Mouse (Mus musculus) forebrain, embryonic 14.5 days (tissue): ENCODE data around the gene Cd320. TPM values are rescaled to one million over a fixed set of nuclear protein-coding genes. Genes with fewer than 3 reads are reported as not detected.
"Not testable (repeated sequence)": the region's sequence is repeated elsewhere in the genome, so short reads cannot be mapped to it uniquely, and the experiment has no call there.

Experiments
- ATAC-seq: fragments of 200-750 bp; cut with Nextera tagmentation; 2 replicates; pipeline ENCODE4 v1.8.0; 2017; ENCODE audit warnings: mild to moderate bottlenecking, moderate library complexity
- DNase-seq: peaks from one replicate; pipeline ENCODE4 v3.0.0-alpha.2; 2015; ENCODE audit warnings: low spot score
- H3K27ac ChIP-seq: fragments of 300-500 bp; sonication (generic); 2 replicates; pipeline ENCODE4 v1.5.1; 2014; ENCODE audit warnings: low read depth, mild to moderate bottlenecking, control low read depth, low read length, moderate library complexity
- H3K27me3 ChIP-seq: fragments of 300-500 bp; sonication (generic); replicated peaks from 2 replicates; pipeline ENCODE4 v1.6.1; 2014; ENCODE audit warnings: low read length, control low read depth, mixed read lengths; ENCODE audit not compliant: control insufficient read depth, insufficient read depth
- H3K36me3 ChIP-seq: fragments of 300-500 bp; sonication (generic); 2 replicates; pipeline ENCODE4 v1.6.1; 2014; ENCODE audit warnings: low read length, control low read depth; ENCODE audit not compliant: control insufficient read depth, insufficient read depth
- H3K4me1 ChIP-seq: fragments of 300-500 bp; sonication (generic); 2 replicates; pipeline ENCODE4 v1.6.1; 2014; ENCODE audit warnings: antibody characterized with exemption, low read length, control low read depth; ENCODE audit not compliant: control insufficient read depth, insufficient read depth
- H3K4me2 ChIP-seq: fragments of 300-500 bp; sonication (generic); 2 replicates; pipeline ENCODE4 v1.6.1; 2014; ENCODE audit warnings: mild to moderate bottlenecking, control low read depth, low read length
- H3K4me3 ChIP-seq: fragments of 300-500 bp; sonication (generic); 2 replicates; pipeline ENCODE4 v1.5.1; 2014; ENCODE audit warnings: low read depth, low read length, control low read depth
- H3K9ac ChIP-seq: fragments of 300-500 bp; sonication (generic); 2 replicates; pipeline ENCODE4 v1.6.1; 2014; ENCODE audit warnings: mild to moderate bottlenecking, low read length, control low read depth, moderate library complexity
- H3K9me3 ChIP-seq: fragments of 300-500 bp; sonication (generic); replicated peaks from 2 replicates; pipeline ENCODE4 v1.6.1; 2016; ENCODE audit warnings: low read length, control low read depth, mixed read lengths; ENCODE audit not compliant: control insufficient read depth
- WGBS: fragments of 180-500 bp; shearing (Covaris S2); extraction: QIAGEN DNeasy Blood & Tissue Kit; methylation state at CpG from one replicate; pipeline ENCODE4 v1.1.7; 2014; 5-methylcytosine and 5-hydroxymethylcytosine counted together
- polyA plus RNA-seq: library from polyadenylated mRNA; unstranded; fragments of >200 nt; fragmentation: Nextera tagmentation; extraction: Ambion mirVana; gene quantifications from 2 replicates; pipeline ENCODE4 v1.2.1, GENCODE M21; 2014

Gene Cd320
- polyA plus RNA-seq, 1 experiment from 2014 or later = 86.0 TPM

DNA sequence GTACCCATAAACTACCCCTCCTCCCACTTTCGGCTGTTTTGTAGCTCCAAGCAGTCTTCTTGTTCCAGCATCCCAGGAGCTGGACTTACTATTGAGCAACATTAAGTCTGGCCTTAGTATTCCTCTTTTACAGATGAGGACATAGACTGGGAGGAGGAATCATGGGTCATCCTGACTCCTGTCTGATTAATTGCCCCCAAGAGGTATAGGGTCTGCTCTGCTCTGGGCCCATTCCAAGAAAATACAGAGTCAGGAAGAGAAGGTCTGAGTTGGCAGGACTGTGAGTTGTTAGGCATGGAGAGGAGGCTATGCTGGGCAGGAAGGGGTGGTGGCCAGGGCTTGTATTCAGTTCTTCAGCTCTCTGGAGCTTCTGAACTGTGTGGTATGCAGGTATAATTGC lies 1.3 kb downstream of the Cd320 start:
- Histone ChIP-seq H3K4me2 (peak overlapping the region; percentile 96), H3K9ac (peak overlapping the region; percentile 75; the same call in 1 of the 2 replicates), H3K4me3 (no peak overlapping the region), H3K36me3 (peaks cover 27% of the 10 kb centered on the region), H3K27ac (no peak overlapping the region), H3K9me3 (no peaks in the 10 kb centered on the region), H3K27me3 (no peaks in the 10 kb centered on the region), H3K4me1 (peaks cover 6% of the 10 kb centered on the region)
- ATAC-seq = no peak
- WGBS = 69% methylated on average over 1 of the region's 1 CpGs
- no peak for DNase-seq

DNA sequence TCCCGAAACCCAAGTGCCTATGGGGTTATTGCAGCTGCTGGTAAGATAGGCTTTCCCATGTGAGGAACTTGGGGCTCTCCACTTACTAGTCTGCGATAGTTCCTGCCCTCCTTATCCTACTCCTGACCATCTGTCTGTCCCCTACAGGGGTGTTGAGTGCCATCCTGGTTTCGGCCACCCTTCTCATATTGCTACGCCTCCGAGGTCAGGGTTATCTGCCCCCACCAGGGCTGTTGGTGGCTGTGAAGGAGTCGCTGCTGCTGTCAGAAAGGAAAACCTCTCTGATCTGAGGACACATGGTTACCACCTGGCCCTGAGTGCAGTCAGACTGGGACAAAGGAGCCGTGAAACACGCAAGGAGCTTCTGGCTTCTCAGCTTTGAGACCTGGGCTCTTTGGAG lies 5.2 kb downstream of the Cd320 start:
- peaks cover 20% of the 10 kb centered on the region for H3K36me3 ChIP-seq
- H3K4me1 ChIP-seq = peaks cover 6% of the 10 kb centered on the region
- DNase-seq (no peak), ATAC-seq (no peak)
- no peak overlapping the region for H3K4me2 ChIP-seq
- no peak overlapping the region for H3K4me3 ChIP-seq
- 94% methylated on average over 8 of the region's 8 CpGs for WGBS
- H3K9me3 ChIP-seq = no peaks in the 10 kb centered on the region
- no peak overlapping the region for H3K27ac ChIP-seq
- no peaks in the 10 kb centered on the region for H3K27me3 ChIP-seq
- H3K9ac ChIP-seq = 0 out of 2 replicates have a peak overlapping the region, but pooled peaks have one; percentile 32

DNA sequence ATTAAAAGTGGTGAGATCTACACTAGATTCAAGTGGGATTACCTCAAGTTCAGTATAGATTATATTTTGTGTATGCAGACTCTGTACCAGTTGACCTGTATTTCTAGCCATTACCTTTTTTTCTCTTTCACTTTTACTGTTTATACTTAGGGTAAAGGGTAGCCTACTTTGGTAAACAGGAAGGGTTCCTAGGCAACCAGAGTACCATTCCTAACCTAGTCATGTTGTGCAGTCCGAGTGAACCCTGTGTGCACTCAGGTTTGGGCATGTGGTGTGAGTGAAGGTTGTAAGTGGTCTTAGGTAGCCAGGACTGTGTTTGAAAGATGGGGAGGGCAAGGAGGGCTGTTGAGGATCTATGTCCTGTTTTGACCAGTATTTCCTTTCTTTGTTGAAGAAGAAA lies 8.4 kb downstream of the Cd320 start:
- WGBS = 87% methylated on average over 1 of the region's 1 CpGs

DNA sequence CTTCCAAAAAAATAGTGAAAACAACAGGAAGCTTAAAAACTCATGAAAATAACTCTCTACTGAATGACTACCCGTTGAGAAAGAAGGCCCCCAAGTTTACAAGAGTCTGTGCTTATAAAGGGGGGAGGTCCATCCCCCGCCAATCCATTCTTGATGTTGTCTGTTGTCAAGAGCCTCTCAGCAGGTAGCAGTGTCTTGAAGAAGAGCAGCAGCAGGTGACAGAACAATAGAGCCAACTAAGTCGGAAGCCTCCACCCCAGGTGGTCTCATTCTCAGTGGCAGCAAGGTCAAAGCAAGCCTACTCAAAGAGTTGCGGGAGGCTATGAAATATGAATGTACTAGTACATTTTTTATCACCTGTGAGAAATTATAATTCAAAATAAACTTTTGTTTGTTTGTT lies 14.9 kb downstream of the Cd320 start:
- H3K9me3 ChIP-seq = no peaks in the 10 kb centered on the region
- no peak overlapping the region for H3K27ac ChIP-seq
- H3K9ac ChIP-seq = no peak overlapping the region
- H3K4me1 ChIP-seq = no peaks in the 10 kb centered on the region
- no peak overlapping the region for H3K4me3 ChIP-seq
- H3K36me3 ChIP-seq = no peaks in the 10 kb centered on the region
- H3K4me2 ChIP-seq = no peak overlapping the region
- 77% methylated on average over 4 of the region's 4 CpGs for WGBS
- DNase-seq = no peak
- ATAC-seq = no peak
- H3K27me3 ChIP-seq = no peaks in the 10 kb centered on the region

More for the DNA sequence above, 8.4 kb downstream of the Cd320 start:
- no peak overlapping the region for H3K9ac ChIP-seq
- H3K36me3 ChIP-seq = peaks cover 20% of the 10 kb centered on the region
- DNase-seq (no peak), ATAC-seq (no peak)
- no peak overlapping the region for H3K27ac ChIP-seq
- no peak overlapping the region for H3K4me3 ChIP-seq
- no peaks in the 10 kb centered on the region for H3K9me3 ChIP-seq
- no peaks in the 10 kb centered on the region for H3K4me1 ChIP-seq
- H3K27me3 ChIP-seq = no peaks in the 10 kb centered on the region
- no peak overlapping the region for H3K4me2 ChIP-seq

DNA sequence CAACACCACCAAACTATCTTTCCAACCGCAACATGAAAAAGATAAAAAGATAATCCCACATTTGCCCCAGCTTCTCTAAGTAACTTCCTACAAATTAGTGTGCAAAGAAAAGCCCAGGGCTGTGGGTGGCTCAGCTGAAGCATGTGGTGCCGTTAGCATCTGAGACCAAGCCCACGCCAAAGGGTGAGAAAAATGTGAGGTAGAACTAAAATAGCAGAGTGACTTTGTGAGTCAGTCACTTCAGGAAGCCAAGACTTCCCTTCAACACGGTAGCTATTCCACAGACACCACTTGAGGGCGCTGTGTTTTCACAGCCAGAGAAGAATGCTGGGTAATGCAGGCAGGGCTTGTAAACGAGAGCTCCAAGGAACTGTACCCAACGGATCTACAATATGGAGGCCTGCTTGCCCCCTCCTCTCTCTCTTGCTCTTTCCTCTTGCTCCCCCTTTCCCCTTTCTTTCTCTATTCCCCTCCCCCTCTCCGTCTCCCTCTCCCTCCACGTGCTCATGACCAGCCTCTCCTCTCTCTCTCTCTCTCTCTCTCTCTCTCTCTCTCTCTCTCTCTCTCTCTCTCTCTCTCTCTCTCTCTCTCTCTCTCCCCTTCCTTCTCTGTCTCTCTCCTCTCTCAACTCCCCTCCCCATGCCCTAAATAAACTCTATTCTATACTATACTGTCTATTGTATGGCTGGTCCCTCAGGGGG lies 22.6 kb downstream of the Cd320 start:
- no peak for ATAC-seq
- Histone ChIP-seq H3K27me3 (no peaks in the 10 kb centered on the region), H3K4me3 (no peak overlapping the region), H3K9ac (no peak overlapping the region), H3K4me2 (no peak overlapping the region), H3K27ac (no peak overlapping the region), H3K36me3 (no peaks in the 10 kb centered on the region), H3K4me1 (no peaks in the 10 kb centered on the region), H3K9me3 (no peaks in the 10 kb centered on the region)
- no peak for DNase-seq
- WGBS = 44% methylated on average over 9 of the region's 9 CpGs

DNA sequence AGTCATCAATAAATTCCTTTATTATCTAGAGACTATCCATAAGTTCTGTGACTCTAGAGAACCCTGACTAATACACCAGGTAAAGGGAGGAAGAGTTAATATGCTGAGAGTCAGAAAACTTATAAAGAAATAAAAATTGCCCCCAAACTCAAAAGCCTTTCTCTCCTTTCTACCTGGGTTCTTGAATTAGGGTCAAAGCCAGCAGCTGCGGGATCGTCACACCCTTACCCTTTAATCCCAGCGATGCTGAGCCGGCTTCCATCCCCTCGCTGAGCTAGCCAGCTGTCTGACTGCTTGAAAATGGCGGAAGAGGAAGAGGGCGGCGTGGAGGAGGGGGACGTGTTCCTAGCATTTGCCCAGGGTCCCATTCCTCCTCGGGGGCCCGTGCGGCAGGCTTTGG lies 30.6 kb downstream of the Cd320 start, which contains the start of gene Gm7029:
Gene Gm7029, plus strand, starts transcription at position 301 of the 400 bp plus-strand sequence.
- not testable (repeated sequence) for H3K27ac ChIP-seq, H3K4me2 ChIP-seq, H3K9me3 ChIP-seq, ATAC-seq, H3K4me3 ChIP-seq, H3K27me3 ChIP-seq, H3K4me1 ChIP-seq, DNase-seq, H3K9ac ChIP-seq
- H3K36me3 ChIP-seq = peaks cover 12% of the 10 kb centered on the region; the same call in 1 of the 2 replicates
- WGBS = 90% methylated on average over 3 of the region's 12 CpGs

DNA sequence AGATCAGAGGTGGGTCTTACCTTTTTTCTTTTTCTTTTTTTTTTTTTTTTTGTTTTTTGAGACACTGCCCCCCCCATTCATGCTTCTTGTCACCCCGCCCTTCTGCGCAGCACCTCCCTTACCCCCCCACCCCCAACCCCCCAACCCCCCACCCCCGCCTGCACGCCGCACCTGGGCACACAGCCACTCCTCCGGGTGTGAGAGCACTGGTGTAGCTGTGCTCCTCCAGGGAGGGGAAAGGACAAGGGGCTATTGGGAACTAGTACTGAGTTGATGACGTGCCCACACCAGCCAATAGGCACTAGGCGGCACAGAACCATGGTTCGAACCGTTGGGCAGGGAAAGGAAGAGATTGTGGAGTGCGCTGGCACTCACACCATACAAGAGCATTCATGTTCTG lies 31.5 kb downstream of the Cd320 start:
- no peak for ATAC-seq
- H3K9ac ChIP-seq = no peak overlapping the region
- 90% methylated on average over 8 of the region's 11 CpGs for WGBS
- H3K4me3 ChIP-seq = no peak overlapping the region
- H3K4me1 ChIP-seq = no peaks in the 10 kb centered on the region
- no peaks in the 10 kb centered on the region for H3K9me3 ChIP-seq
- H3K27ac ChIP-seq = no peak overlapping the region
- H3K27me3 ChIP-seq = no peaks in the 10 kb centered on the region
- H3K36me3 ChIP-seq = peaks cover 18% of the 10 kb centered on the region; the same call in 1 of the 2 replicates
- H3K4me2 ChIP-seq = no peak overlapping the region
- DNase-seq = no peak

DNA sequence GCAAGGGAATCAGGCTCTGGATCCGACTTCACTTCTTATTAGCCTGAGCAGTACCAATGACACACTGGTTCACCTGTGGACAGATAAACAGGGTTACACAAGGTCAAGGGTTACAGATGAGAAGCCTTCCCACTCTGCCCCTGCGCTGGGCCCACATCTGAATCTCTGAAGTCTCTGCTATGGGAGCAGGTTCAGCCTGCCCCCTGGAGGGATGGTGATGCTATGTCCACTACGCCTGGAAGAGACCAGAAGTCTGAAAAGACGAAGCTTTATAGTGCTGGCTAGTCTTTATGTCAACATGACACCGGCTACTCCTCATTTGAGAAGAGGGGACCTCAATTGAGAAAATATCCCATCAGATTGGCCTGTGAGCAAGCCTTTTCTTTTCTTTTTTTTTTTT lies 32.9 kb downstream of the Cd320 start:
- H3K4me2 ChIP-seq, H3K27ac ChIP-seq, DNase-seq, ATAC-seq, H3K9ac ChIP-seq, H3K9me3 ChIP-seq, H3K4me1 ChIP-seq, H3K4me3 ChIP-seq, H3K27me3 ChIP-seq: not testable (repeated sequence)
- H3K36me3 ChIP-seq = peaks cover 24% of the 10 kb centered on the region; the same call in 1 of the 2 replicates
- 80% methylated on average over 5 of the region's 5 CpGs for WGBS

DNA sequence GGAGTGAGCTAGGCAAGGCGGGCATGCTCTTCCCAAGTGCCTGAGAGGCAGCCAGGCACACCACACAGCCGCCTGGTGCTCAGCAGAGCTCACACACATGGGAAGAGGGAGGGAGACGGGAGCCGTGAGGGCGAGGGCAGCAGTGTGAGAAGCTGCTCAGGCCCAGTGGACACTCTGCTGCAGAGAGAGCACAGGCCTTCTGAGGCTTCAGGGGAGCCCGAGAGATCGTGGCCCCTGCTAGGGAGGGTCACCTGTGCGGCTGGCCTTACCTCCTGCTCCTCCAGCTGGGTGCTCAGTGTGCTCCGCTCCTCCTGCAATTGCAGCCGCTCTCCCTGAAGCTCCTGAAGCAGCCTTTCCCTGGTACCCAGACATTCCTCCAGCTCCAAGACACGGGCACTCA lies 41.4 kb downstream of the Cd320 start:
- 94% methylated on average over 9 of the region's 11 CpGs for WGBS
- ATAC-seq, H3K4me2 ChIP-seq, DNase-seq, H3K4me3 ChIP-seq, H3K9me3 ChIP-seq, H3K27ac ChIP-seq, H3K9ac ChIP-seq, H3K4me1 ChIP-seq, H3K27me3 ChIP-seq: not testable (repeated sequence)
- peaks cover 35% of the 10 kb centered on the region for H3K36me3 ChIP-seq
